Mouse (Mus musculus) stomach, embryonic 16.5 days (tissue): ENCODE measurements around the gene Tceal7. TPM values are rescaled to one million over a fixed set of nuclear protein-coding genes. Genes with fewer than 3 reads are reported as not detected.
"Not testable (repeated sequence)": the region's sequence is repeated elsewhere in the genome, so short reads cannot be mapped to it uniquely, and the experiment has no call there.

Experiments
- ATAC-seq: fragments of 200-750 bp; cut with Nextera tagmentation; 2 replicates; pipeline ENCODE4 v1.8.0; 2017; ENCODE audit warnings: moderate number of reproducible peaks, moderate TSS enrichment; ENCODE audit not compliant: insufficient read depth, low FRiP score
- H3K27ac ChIP-seq: fragments of 300-500 bp; sonication (generic); 2 replicates; pipeline ENCODE4 v1.5.1; 2014; ENCODE audit warnings: low read length
- H3K27me3 ChIP-seq: fragments of 300-500 bp; sonication (generic); 2 replicates; pipeline ENCODE4 v1.6.1; 2014; ENCODE audit warnings: low read length, control low read depth, mixed read lengths; ENCODE audit not compliant: control insufficient read depth, insufficient read depth
- H3K36me3 ChIP-seq: fragments of 300-500 bp; sonication (generic); 2 replicates; pipeline ENCODE4 v1.6.1; 2014; ENCODE audit warnings: low read length; ENCODE audit not compliant: control insufficient read depth, insufficient read depth
- H3K4me1 ChIP-seq: fragments of 300-500 bp; sonication (generic); 2 replicates; pipeline ENCODE4 v1.6.1; 2014; ENCODE audit warnings: low read length, control low read depth, mixed read lengths; ENCODE audit not compliant: control insufficient read depth, insufficient read depth
- H3K4me2 ChIP-seq: fragments of 300-500 bp; sonication (generic); 2 replicates; pipeline ENCODE4 v1.6.1; 2014; ENCODE audit warnings: low read depth, low read length, mixed read lengths
- H3K4me3 ChIP-seq: fragments of 300-500 bp; sonication (generic); replicated peaks from 2 replicates; pipeline ENCODE4 v1.5.1; 2014; ENCODE audit warnings: mild to moderate bottlenecking, low read length
- H3K9ac ChIP-seq: fragments of 300-500 bp; sonication (generic); 2 replicates; pipeline ENCODE4 v1.6.1; 2014; ENCODE audit warnings: low read length
- H3K9me3 ChIP-seq: fragments of 300-500 bp; sonication (generic); replicated peaks from 2 replicates; pipeline ENCODE4 v1.6.1; 2016; ENCODE audit warnings: low read length, control low read depth; ENCODE audit not compliant: control insufficient read depth
- WGBS: fragments of 180-500 bp; shearing (Covaris S2); extraction: QIAGEN DNeasy Blood & Tissue Kit; methylation state at CpG from one replicate; pipeline ENCODE4 v1.1.7; 2014; 5-methylcytosine and 5-hydroxymethylcytosine counted together
- microRNA-seq: library from miRNA; unstranded; fragments of <30 nt; microRNA quantifications from one replicate; pipeline ENCODE4, GENCODE M21; 2016
- polyA plus RNA-seq: library from polyadenylated mRNA; unstranded; fragments of >200 nt; fragmentation: Nextera tagmentation; extraction: Ambion mirVana; gene quantifications from 2 replicates; pipeline ENCODE4 v1.2.1, GENCODE M21; 2015

Gene Tceal7
- polyA plus RNA-seq, 1 experiment from 2014 or later: 94.6 TPM

DNA sequence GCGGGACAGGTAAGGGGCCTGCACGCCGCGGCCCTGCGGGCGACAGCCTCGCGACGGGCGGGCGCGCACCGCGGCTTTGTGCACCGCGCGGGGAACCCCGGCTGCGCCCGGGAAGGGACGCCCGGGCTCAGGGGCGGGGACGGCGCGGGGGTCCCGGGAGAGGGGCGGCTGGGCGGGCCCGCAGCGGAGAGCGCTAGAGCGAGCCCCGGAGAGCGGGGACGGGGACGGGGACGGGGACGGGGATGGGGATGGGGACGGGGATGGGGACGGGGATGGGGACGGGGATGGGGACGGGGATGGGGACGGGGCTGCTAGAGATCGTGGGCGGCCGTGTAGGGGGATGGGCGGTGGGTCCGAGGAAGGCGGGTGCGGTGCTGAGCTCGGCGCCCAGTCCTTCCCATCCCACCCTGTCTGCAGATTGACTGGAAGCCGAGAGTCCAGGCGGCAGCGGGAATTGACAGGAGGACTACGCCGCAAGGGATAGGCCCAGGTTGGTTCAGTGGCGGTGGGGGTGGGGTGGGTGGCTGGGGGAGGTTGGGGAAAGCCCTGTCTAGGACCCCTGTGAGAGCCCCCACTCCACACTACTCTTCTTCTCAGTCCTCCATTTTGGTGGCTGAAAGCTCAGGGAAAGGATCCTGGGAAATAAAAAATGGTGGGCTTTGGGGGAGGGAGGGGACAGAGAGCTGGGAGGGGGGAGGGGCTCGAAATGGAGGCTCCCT, 56.0 kb downstream of the Tceal7 start:
- H3K4me1 ChIP-seq, H3K27me3 ChIP-seq, H3K27ac ChIP-seq, H3K36me3 ChIP-seq, H3K9me3 ChIP-seq: not testable (repeated sequence)
- 22% methylated on average over 14 of the region's 60 CpGs for WGBS
- Histone ChIP-seq H3K4me2 (peak overlapping the region; percentile 40), H3K9ac (peak overlapping the region; percentile 58; the same call in 1 of the 2 replicates), H3K4me3 (peak overlapping the region; percentile 47)
- ATAC-seq: peak; percentile 59; the same call in 1 of the 2 replicates

DNA sequence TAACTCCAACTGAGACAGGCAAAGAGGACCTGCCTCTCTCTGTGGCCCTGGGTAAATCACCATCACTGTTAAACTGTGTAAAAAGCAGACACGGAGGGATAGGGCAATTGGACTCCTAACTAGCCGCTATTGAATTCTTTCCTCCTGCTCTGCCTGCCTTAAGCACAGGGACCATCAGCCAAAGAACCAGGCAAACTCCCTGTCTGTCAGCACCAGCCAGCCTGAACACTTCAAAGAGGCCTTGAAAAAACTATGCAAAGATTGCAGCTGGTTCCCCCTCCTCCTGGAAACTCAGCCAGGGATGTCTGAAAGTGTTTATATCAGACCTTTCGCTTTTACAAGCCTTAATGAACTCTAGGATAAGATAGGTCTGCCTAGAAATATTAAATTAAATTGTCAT, 60.0 kb downstream of the Tceal7 start:
- H3K9ac ChIP-seq: no peak overlapping the region
- ATAC-seq: no peak
- no peaks in the 10 kb centered on the region for H3K36me3 ChIP-seq
- H3K9me3 ChIP-seq: no peaks in the 10 kb centered on the region
- H3K4me3 ChIP-seq: no peak overlapping the region
- no peak overlapping the region for H3K27ac ChIP-seq
- no peak overlapping the region for H3K4me2 ChIP-seq
- 20% methylated on average over 3 of the region's 3 CpGs for WGBS
- H3K27me3 ChIP-seq: no peaks in the 10 kb centered on the region; the same call in 1 of the 2 replicates
- no peaks in the 10 kb centered on the region for H3K4me1 ChIP-seq

DNA sequence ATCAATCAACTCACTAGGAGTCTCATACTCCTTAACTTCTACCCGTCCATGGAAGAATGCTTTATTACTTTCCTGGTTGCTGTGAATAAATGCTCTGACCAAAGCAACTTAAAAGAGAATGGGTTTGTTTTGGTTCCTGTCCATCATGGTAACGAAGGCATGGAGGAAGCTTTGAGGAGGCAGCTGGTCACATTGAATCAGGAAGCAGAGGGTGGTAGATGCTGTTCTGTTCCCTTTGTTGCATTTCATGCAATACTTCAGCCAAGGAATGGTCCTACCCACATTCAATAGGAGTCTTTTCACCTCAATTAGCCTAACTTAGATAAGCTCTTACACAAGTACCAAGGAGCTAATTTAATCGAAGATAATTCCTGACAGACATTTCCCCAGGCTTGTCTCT, 60.8 kb downstream of the Tceal7 start:
- H3K27ac ChIP-seq: no peak overlapping the region
- no peaks in the 10 kb centered on the region; the same call in 1 of the 2 replicates for H3K27me3 ChIP-seq
- WGBS: 46% methylated on average over 3 of the region's 3 CpGs
- H3K9me3 ChIP-seq: no peaks in the 10 kb centered on the region
- ATAC-seq: no peak
- H3K4me2 ChIP-seq: no peak overlapping the region
- H3K9ac ChIP-seq: no peak overlapping the region
- no peak overlapping the region for H3K4me3 ChIP-seq
- H3K36me3 ChIP-seq: no peaks in the 10 kb centered on the region
- no peaks in the 10 kb centered on the region for H3K4me1 ChIP-seq

Small RNA genes within 50 kb of the gene (microRNA-seq; reads per million reads assigned to microRNA genes)
- not detected for gene Mir6383

Other genes with a start within 250 kb of the Tceal7 start
- gene Arxes2, start 221.0 kb upstream of the Tceal7 start, polyA plus RNA-seq: 45.1 and 55.0 TPM in 2 replicates
- 22.1 and 26.9 TPM in 2 replicates for gene Arxes1, start 181.4 kb upstream of the Tceal7 start, polyA plus RNA-seq
- gene Bex2, start 146.5 kb upstream of the Tceal7 start, polyA plus RNA-seq: 80.4 and 92.3 TPM in 2 replicates
- not detected in 2 replicates for gene Nxf3, start 129.5 kb upstream of the Tceal7 start, polyA plus RNA-seq
- gene Bex4, start 75.8 kb upstream of the Tceal7 start, polyA plus RNA-seq: 76.9 and 103 TPM in 2 replicates
- 173 and 201 TPM in 2 replicates for gene Tceal8, start 42.4 kb upstream of the Tceal7 start, polyA plus RNA-seq
- gene Tceal5, start 10.9 kb upstream of the Tceal7 start, polyA plus RNA-seq: 4.7 and 7.0 TPM in 2 replicates
- 54.8 and 84.5 TPM in 2 replicates for gene Bex1, start 734 bp downstream of the Tceal7 start, polyA plus RNA-seq
- 495 and 546 TPM in 2 replicates for gene Tceal9, start 30.3 kb downstream of the Tceal7 start, polyA plus RNA-seq
- gene Bex3, start 55.5 kb downstream of the Tceal7 start, polyA plus RNA-seq: 306 and 333 TPM in 2 replicates